Mouse (Mus musculus): Measurements from ENCODE around the gene Cpn1.
"Not testable (repeated sequence)": the region's sequence is repeated elsewhere in the genome, so short reads cannot be mapped to it uniquely, and the experiment has no call there.

Gene Cpn1

GRCm38 (mm10) chr19:43981992-43982391 is 4.4 kb downstream of the Cpn1 start:
- no peak for DNase-seq (ENCODE audit: low spot score in 2 of 2)

GRCm38 (mm10) chr19:43980711-43981110 is 5.6 kb downstream of the Cpn1 start:
- DNase-seq (ENCODE audit: low spot score in 2 of 2) = no peak

DNA sequence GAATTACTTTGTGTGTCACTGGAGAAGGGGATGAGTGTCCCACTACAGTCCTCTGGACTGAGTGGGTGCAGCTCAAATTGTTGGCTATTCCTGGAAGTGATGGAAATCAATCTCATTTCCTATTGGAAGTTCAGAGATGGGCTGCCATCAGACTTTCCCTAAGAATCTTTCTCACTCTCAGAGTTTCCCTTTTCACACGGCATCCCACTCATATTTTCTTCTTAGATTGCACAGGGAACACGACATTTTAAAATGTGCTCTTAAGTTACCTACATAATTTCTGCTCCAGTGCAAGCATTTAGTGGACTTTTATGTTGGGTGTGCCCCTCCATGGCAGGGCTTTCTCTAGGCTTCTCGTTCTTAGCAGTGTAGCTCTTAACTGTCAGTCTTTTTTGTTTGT is 8.6 kb downstream of the Cpn1 start:
- DNase-seq (ENCODE audit: low spot score in 2 of 2) = no peak

GRCm38 (mm10) chr19:43976661-43977060 is 9.7 kb downstream of the Cpn1 start:
- DNase-seq (ENCODE audit: low spot score in 2 of 2) = no peak

DNA sequence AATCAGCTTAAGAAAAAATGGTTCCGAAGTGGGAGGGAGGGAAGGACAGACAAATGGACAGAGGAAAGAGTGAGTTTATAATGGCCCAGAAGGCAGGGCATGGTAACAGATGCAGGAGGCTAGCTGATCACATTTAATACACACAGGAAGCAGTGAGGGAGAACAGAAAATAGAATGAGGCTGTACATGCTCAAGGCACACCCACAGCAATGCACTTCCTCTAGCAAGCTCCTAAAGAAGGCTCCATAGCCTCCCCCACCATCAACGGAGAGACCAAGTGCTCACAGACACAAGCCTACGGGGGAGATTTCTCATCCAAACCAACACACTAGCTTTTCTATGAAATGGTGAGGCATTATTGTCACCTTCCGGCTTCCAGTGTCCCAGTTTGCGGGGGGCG is 12.1 kb downstream of the Cpn1 start:
- DNase-seq (ENCODE audit: low spot score in 2 of 2) = no peak

DNA sequence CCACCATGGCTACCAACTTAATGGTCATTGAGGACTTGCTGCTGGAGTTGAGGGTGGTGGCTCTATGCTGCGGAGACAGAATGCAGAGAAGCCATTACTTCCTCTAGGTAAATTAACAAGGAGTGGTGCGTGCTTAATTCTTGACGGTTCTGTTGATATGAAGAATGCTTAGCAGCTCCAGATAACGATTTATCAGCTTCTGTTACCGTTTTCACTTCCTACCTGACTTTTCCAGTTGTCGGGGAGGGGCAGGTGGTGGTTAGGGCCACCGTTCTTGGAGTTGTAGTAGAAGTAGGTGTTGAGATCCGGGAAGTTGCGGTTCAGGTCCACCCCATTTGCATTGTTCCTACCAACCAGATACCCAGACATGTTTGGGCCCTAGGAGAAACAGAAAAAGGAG is 12.6 kb downstream of the Cpn1 start:
- no peak for DNase-seq (ENCODE audit: low spot score in 2 of 2)

DNA sequence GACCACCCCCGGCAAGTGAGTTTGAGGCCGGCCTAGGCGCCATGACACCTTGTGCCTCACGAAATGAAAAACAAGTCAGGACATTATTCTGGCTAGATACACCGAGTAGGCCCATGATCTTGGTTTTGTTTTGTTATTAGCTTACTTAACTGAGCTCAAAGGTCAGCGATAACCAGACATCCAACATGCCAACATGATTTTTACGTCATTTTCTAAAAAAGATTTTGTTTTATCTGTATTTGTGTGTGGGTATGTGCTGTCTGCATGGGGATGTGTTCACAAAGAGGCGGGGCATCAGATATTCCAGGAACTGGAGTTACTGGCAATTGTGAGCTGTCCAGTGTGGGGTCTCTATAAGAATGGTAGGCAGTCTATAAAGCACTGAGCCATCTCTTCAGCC is 14.2 kb downstream of the Cpn1 start:
- DNase-seq (ENCODE audit: low spot score in 2 of 2) = no peak

DNA sequence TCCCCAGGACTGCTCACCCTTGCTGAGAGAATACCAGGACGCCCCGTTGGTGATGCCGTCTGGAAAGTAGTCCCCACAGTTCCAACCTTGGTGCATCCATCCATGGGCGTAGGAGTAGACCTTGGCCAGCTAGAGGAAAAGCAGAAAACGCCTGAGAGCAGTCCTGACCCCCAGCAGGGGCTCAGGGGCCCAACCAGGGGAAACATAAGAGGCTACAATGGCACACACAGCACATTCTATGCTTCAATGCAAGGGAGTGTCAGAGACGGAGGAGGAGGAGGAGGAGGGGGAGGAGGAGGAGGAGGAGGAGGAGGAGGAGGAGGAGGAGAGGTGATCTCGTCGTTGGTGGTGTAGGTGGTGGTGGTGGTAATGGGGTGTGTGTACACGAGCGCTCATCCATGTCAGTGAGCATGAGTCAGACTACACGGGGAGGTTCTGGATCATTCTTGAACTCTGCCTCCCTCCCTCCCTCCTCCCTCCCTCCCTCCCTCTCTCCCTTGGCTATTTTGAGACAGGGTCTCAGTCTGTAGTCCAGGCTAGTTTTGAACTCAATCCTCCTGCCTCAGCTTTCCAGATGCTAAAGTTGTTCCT is 17.8 kb downstream of the Cpn1 start:
- DNase-seq (ENCODE audit: low spot score in 2 of 2) = no peak

- DNase-seq (ENCODE audit: low spot score in 2 of 2) = no peak
Observed at GRCm38 (mm10) chr19:43966481-43966880, 19.9 kb downstream of the Cpn1 start.

DNA sequence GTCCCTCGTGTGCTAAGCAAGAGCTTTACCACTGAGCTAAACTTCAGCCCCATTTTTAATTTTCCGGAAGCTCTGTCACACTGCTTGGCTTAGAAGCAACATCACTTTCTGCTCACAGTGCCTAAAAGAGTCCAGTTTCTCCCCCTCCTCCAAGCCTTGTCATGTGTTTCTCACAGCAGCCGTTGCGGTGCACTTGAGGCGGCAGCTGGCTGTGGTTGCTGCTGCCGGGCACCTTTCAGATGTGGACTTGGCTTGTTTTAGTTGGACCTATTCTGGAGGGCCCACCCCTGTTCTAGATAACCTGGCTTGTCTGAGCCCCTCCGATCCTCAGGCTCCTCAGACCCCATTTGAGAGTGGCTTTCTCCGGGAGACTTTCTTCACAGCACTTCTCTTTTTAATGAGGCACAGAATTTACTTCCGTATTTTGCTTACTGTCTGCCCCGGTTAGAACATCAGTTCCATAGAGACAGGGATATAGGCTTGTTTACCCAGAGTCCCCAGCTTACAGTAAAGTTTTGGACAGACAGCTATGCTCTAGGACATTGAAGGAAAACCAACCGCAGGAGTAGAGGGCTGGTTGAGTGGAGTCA is 20.8 kb downstream of the Cpn1 start:
- DNase-seq (ENCODE audit: low spot score in 2 of 2) = no peak

- no peak for DNase-seq (ENCODE audit: low spot score in 2 of 2)
Observed at GRCm38 (mm10) chr19:43962795-43963194, 23.6 kb downstream of the Cpn1 start.

DNA sequence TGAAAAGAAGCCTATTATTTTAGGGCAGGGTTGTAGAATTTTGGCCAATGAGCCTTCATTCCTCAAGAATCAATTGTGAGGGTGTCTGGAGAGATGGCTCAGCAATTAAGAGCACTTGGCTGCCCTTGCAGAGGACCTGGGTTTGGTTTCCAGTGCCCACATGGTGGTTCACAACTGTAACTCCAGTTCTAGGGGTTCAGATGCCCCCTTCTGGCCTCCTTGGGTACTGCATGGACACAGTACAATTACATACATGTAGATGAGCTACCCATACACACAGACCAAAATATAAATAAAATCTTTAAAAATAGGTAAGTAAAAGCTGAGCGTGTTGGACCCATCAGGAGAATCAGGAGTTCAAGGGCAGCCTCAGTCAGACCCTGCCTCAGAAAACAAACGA is 25.2 kb downstream of the Cpn1 start:
- no peak for DNase-seq (ENCODE audit: low spot score in 2 of 2)

- no peak for DNase-seq (ENCODE audit: low spot score in 2 of 2)
Observed at GRCm38 (mm10) chr19:43960014-43960413, 26.3 kb downstream of the Cpn1 start.

DNA sequence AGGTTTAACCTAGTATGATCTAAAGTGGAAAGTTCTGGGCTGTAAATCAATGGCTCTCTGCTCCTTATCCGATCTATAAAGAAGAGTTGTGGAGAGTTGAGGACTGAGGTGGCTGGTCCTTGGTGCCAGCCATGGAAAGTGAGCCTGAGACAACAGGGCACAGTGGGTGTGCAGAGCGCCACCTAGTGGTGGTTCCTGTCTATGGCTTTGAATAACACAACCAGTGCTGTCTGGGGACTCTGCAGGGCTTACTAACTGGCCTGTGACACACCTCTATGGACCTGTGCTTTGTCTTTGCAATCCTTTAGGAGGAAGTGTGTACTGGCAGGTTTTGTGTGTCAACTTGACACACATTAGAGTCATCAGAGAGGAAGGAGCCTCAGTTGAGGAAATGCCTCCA is 27.2 kb downstream of the Cpn1 start:
- DNase-seq (ENCODE audit: low spot score in 2 of 2) = peak; percentile 53 to 56

GRCm38 (mm10) chr19:43957881-43958280 is 28.5 kb downstream of the Cpn1 start:
- DNase-seq (ENCODE audit: low spot score in 2 of 2) = peak; percentile 26 to 34

DNA sequence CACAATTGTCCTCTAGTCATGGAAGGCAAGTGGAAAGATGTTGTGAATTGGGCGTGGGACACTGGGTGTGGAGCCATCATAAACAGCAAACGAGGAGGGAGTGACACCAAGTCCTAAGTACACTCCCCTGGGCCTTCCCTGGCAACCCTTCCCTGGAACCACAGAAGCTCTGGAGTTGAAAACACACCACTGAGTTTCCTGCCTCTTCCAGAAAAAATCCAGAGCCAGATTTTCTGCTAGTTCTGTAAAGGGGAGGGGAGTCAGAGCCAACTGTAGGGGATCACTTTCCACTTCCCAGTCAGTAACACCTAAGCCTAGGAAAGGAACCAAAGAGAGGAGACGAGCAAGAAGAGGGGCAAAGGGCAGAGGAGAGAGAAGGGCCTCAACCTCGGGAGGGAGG is 29.0 kb downstream of the Cpn1 start:
- DNase-seq (ENCODE audit: low spot score in 2 of 2) = no peak

GRCm38 (mm10) chr19:43955266-43955665 is 31.1 kb downstream of the Cpn1 start:
- DNase-seq (ENCODE audit: low spot score in 2 of 2) = no peak

GRCm38 (mm10) chr19:43954864-43955263 is 31.5 kb downstream of the Cpn1 start:
- DNase-seq (ENCODE audit: low spot score in 2 of 2) = no peak

GRCm38 (mm10) chr19:43952936-43953335 is 33.4 kb downstream of the Cpn1 start:
- DNase-seq (ENCODE audit: low spot score in 2 of 2) = not testable (repeated sequence)

- no peak for DNase-seq (ENCODE audit: low spot score in 2 of 2)
Observed at GRCm38 (mm10) chr19:43949111-43949810, 37.1 kb downstream of the Cpn1 start.

DNA sequence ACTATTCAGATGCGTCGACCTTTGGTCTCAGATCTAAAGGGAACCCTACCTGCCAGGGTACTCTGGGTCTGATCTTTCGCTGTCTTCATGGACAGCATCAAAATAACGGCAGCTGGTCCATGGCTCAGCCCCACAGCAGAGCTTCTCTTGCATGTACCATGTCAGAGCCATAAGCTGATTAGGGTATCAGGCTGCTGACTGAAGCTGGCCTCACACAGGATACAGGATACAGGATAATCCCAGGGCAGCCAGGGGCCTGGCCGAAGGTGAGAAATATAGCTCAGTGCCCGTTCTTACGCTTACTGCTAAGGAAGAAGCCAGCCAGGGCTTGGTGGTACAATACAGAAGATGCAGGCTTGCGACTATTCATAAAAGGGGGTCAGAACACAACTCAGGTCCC is 41.8 kb downstream of the Cpn1 start:
- no peak for DNase-seq (ENCODE audit: low spot score in 2 of 2)

DNA sequence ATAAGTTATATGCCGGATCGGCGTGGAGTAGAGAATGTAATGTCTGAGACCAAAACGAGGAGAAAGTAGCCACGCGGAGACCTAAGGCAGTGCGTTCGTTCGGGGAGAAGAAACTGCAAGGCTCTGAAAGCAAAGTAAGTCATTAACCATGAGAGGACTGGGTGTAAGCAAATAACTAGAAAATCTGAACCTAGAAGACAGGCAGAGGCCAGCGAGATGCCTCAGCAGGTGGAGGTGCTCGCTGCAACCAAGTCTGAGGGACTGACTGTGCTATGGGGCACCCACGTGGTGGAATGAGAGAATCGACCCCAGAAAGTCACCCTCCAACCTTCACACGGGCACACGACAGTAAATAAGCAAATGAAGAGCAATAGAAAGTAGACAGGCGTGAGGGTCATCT is 43.3 kb downstream of the Cpn1 start:
- DNase-seq (ENCODE audit: low spot score in 2 of 2) = no peak

All from frontal cortex, postnatal 25 days (tissue).